Mouse (Mus musculus): ENCODE results near the gene Cfap300. TPM values are rescaled to one million over a fixed set of nuclear protein-coding genes. Genes with fewer than 3 reads are reported as not detected.

Cfap300 gene
- polyA plus RNA-seq, 1 experiment = 12.8 TPM

GRCm38 (mm10) chr9:7994275-7994674 is 48.3 kb downstream of the Cfap300 start:
- H3K4me1 ChIP-seq (ENCODE audit: control insufficient read depth, insufficient read depth, low read length) = peaks cover 4% of the 10 kb centered on the region
- H3K9ac ChIP-seq (ENCODE audit: low read depth, poor library complexity, severe bottlenecking) = no peak overlapping the region
- no peaks in the 10 kb centered on the region for H3K9me3 ChIP-seq (replicated peaks; ENCODE audit: control insufficient read depth, insufficient read depth, low read length, poor library complexity, severe bottlenecking)
- no peaks in the 10 kb centered on the region for H3K27me3 ChIP-seq (ENCODE audit: control insufficient read depth, insufficient read depth, low read length, poor library complexity, severe bottlenecking)
- H3K4me3 ChIP-seq (ENCODE audit: low read depth, low read length) = no peak overlapping the region
- H3K36me3 ChIP-seq (ENCODE audit: control insufficient read depth, insufficient read depth, low read length, poor library complexity, severe bottlenecking) = peaks cover 18% of the 10 kb centered on the region
- TF ChIP-seq CTCF (IDR thresholded peaks at IDR 0.05; ENCODE audit: low read depth, low read length) (no peak), POLR2A (IDR thresholded peaks at IDR 0.05; ENCODE audit: insufficient read depth, low read length) (no peak), EP300 (IDR thresholded peaks at IDR 0.05; ENCODE audit: insufficient read depth, low read depth, low read length) (no peak)
- H3K27ac ChIP-seq (ENCODE audit: insufficient read depth, low read length) = no peak overlapping the region

GRCm38 (mm10) chr9:7992651-7993050 is 50.0 kb downstream of the Cfap300 start:
- TF ChIP-seq POLR2A (IDR thresholded peaks at IDR 0.05; ENCODE audit: insufficient read depth, low read length) (no peak), CTCF (IDR thresholded peaks at IDR 0.05; ENCODE audit: low read depth, low read length) (no peak), EP300 (IDR thresholded peaks at IDR 0.05; ENCODE audit: insufficient read depth, low read depth, low read length) (no peak)
- no peak overlapping the region for H3K4me3 ChIP-seq (ENCODE audit: low read depth, low read length)
- H3K27me3 ChIP-seq (ENCODE audit: control insufficient read depth, insufficient read depth, low read length, poor library complexity, severe bottlenecking) = no peaks in the 10 kb centered on the region
- peaks cover 4% of the 10 kb centered on the region for H3K4me1 ChIP-seq (ENCODE audit: control insufficient read depth, insufficient read depth, low read length)
- H3K36me3 ChIP-seq (ENCODE audit: control insufficient read depth, insufficient read depth, low read length, poor library complexity, severe bottlenecking) = peaks cover 10% of the 10 kb centered on the region
- H3K9ac ChIP-seq (ENCODE audit: low read depth, poor library complexity, severe bottlenecking) = no peak overlapping the region
- no peaks in the 10 kb centered on the region for H3K9me3 ChIP-seq (replicated peaks; ENCODE audit: control insufficient read depth, insufficient read depth, low read length, poor library complexity, severe bottlenecking)
- H3K27ac ChIP-seq (ENCODE audit: insufficient read depth, low read length) = no peak overlapping the region

GRCm38 (mm10) chr9:7990897-7991296 is 51.7 kb downstream of the Cfap300 start:
- H3K27ac ChIP-seq (ENCODE audit: insufficient read depth, low read length) = no peak overlapping the region
- H3K4me1 ChIP-seq (ENCODE audit: control insufficient read depth, insufficient read depth, low read length) = peaks cover 3% of the 10 kb centered on the region
- no peak overlapping the region for H3K9ac ChIP-seq (ENCODE audit: low read depth, poor library complexity, severe bottlenecking)
- H3K4me3 ChIP-seq (ENCODE audit: low read depth, low read length) = no peak overlapping the region
- H3K27me3 ChIP-seq (ENCODE audit: control insufficient read depth, insufficient read depth, low read length, poor library complexity, severe bottlenecking) = no peaks in the 10 kb centered on the region
- TF ChIP-seq CTCF (IDR thresholded peaks at IDR 0.05; ENCODE audit: low read depth, low read length) (no peak), EP300 (IDR thresholded peaks at IDR 0.05; ENCODE audit: insufficient read depth, low read depth, low read length) (no peak), POLR2A (IDR thresholded peaks at IDR 0.05; ENCODE audit: insufficient read depth, low read length) (no peak)
- peaks cover 18% of the 10 kb centered on the region for H3K36me3 ChIP-seq (ENCODE audit: control insufficient read depth, insufficient read depth, low read length, poor library complexity, severe bottlenecking)
- H3K9me3 ChIP-seq (replicated peaks; ENCODE audit: control insufficient read depth, insufficient read depth, low read length, poor library complexity, severe bottlenecking) = no peaks in the 10 kb centered on the region

- H3K4me3 ChIP-seq (ENCODE audit: low read depth, low read length) = no peak overlapping the region
- H3K9me3 ChIP-seq (replicated peaks; ENCODE audit: control insufficient read depth, insufficient read depth, low read length, poor library complexity, severe bottlenecking) = no peaks in the 10 kb centered on the region
- TF ChIP-seq EP300 (IDR thresholded peaks at IDR 0.05; ENCODE audit: insufficient read depth, low read depth, low read length) = no peak
- H3K4me1 ChIP-seq (ENCODE audit: control insufficient read depth, insufficient read depth, low read length) = peaks cover 6% of the 10 kb centered on the region
- H3K36me3 ChIP-seq (ENCODE audit: control insufficient read depth, insufficient read depth, low read length, poor library complexity, severe bottlenecking) = peaks cover 26% of the 10 kb centered on the region
- no peak overlapping the region for H3K27ac ChIP-seq (ENCODE audit: insufficient read depth, low read length)
- H3K27me3 ChIP-seq (ENCODE audit: control insufficient read depth, insufficient read depth, low read length, poor library complexity, severe bottlenecking) = no peaks in the 10 kb centered on the region
- H3K9ac ChIP-seq (ENCODE audit: low read depth, poor library complexity, severe bottlenecking) = no peak overlapping the region
Measured at GRCm38 (mm10) chr9:7987119-7987518, 55.5 kb downstream of the Cfap300 start.

GRCm38 (mm10) chr9:7984287-7984686 is 58.3 kb downstream of the Cfap300 start:
- H3K27ac ChIP-seq (ENCODE audit: insufficient read depth, low read length) = peak overlapping the region; percentile 53
- H3K4me1 ChIP-seq (ENCODE audit: control insufficient read depth, insufficient read depth, low read length) = peaks cover 3% of the 10 kb centered on the region
- TF ChIP-seq POLR2A (IDR thresholded peaks at IDR 0.05; ENCODE audit: insufficient read depth, low read length) (no peak), EP300 (IDR thresholded peaks at IDR 0.05; ENCODE audit: insufficient read depth, low read depth, low read length) (no peak), CTCF (IDR thresholded peaks at IDR 0.05; ENCODE audit: low read depth, low read length) (no peak)
- H3K27me3 ChIP-seq (ENCODE audit: control insufficient read depth, insufficient read depth, low read length, poor library complexity, severe bottlenecking) = no peaks in the 10 kb centered on the region
- H3K36me3 ChIP-seq (ENCODE audit: control insufficient read depth, insufficient read depth, low read length, poor library complexity, severe bottlenecking) = peaks cover 33% of the 10 kb centered on the region
- H3K9me3 ChIP-seq (replicated peaks; ENCODE audit: control insufficient read depth, insufficient read depth, low read length, poor library complexity, severe bottlenecking) = no peaks in the 10 kb centered on the region
- no peak overlapping the region for H3K9ac ChIP-seq (ENCODE audit: low read depth, poor library complexity, severe bottlenecking)
- H3K4me3 ChIP-seq (ENCODE audit: low read depth, low read length) = no peak overlapping the region

- H3K36me3 ChIP-seq (ENCODE audit: control insufficient read depth, insufficient read depth, low read length, poor library complexity, severe bottlenecking) = peaks cover 33% of the 10 kb centered on the region
- no peak overlapping the region for H3K4me3 ChIP-seq (ENCODE audit: low read depth, low read length)
- TF ChIP-seq EP300 (IDR thresholded peaks at IDR 0.05; ENCODE audit: insufficient read depth, low read depth, low read length) (0 out of 2 replicates have a peak, but pooled peaks have one; percentile 38), POLR2A (IDR thresholded peaks at IDR 0.05; ENCODE audit: insufficient read depth, low read length) (no peak)
- H3K9ac ChIP-seq (ENCODE audit: low read depth, poor library complexity, severe bottlenecking) = no peak overlapping the region
- H3K27me3 ChIP-seq (ENCODE audit: control insufficient read depth, insufficient read depth, low read length, poor library complexity, severe bottlenecking) = no peaks in the 10 kb centered on the region
- peaks cover 3% of the 10 kb centered on the region for H3K4me1 ChIP-seq (ENCODE audit: control insufficient read depth, insufficient read depth, low read length)
- peak overlapping the region; percentile 67 for H3K27ac ChIP-seq (ENCODE audit: insufficient read depth, low read length)
- no peaks in the 10 kb centered on the region for H3K9me3 ChIP-seq (replicated peaks; ENCODE audit: control insufficient read depth, insufficient read depth, low read length, poor library complexity, severe bottlenecking)
Measured at GRCm38 (mm10) chr9:7983665-7984064, 59.0 kb downstream of the Cfap300 start.
